Mouse (Mus musculus): ENCODE measurements around the gene Zfp609.

Zfp609 gene

DNA sequence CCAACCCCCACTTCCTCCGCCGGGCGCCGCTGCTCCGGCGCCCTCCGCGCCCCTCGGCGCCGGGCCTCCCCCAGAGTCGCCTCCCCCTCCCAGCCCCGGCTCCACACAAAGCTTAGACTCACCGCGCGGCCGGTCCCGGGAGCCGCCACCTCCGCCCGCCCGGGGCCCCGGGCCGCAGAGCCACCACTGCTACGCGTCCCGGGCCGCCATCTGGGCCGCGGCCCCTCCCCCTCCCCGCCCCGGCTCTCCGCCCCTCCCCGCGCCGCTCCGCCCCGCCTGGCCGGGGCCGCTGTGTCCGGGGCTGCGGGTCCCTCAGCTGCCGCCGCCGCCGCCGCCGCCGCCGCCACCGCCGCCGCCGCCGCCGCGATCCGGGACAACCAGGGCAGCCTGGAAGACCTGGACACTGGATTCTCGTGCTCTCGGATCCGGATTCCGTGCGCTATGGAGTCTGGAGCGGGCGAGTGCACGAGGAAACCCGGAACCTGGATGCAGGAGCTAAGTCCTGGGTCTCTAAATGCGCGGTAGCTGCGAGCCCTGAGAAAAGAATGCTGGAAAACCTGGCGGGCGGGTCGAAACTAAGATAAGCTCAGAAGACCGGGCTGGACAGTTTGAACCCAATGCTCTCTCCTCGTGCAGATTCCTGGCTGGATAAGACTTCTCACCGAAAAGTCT lies at the start of gene Zfp609:
Zfp609 (minus strand) TSS at position 221 of the 672 bp plus-strand sequence.
- peak; percentile 89 for DNase-seq

DNA sequence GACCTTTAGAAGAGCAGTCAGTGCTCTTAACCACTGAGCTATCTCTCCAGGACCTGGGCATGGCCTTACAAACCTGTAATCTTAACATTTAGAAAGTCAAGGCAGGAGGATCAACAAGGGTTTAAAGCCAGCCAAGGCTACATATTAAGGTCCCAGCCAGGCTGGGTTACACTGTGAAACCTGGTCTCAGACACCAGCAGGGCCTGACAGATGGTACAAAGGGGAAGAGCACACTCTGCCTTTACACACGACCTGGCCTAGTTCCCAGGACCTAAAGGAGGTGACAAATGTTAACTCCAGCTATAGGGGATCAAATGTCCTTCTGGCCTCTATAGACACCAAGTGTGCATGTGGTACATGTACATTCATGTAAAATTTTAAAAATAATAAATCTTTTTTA lies 32.3 kb upstream of the Zfp609 start:
- no peak for DNase-seq

DNA sequence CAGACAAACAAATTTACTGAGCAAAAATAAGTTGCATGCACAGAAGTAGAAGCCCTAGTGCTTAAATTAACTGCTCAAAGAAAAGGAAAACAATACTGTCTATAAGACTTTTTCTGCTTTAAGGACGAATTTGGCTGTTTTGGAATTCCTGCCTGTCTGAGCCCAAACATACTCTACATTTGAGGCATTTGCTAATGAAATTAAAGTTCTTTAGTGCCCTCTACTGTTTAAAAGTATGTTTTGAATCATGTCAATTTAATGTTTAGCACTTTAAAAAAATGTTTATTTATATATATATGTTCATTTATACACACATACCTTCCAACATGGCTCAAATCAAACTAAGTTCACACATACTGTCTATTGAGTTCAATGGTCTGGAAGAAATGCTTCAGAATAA lies 22.8 kb upstream of the Zfp609 start:
- DNase-seq, result no peak

DNA sequence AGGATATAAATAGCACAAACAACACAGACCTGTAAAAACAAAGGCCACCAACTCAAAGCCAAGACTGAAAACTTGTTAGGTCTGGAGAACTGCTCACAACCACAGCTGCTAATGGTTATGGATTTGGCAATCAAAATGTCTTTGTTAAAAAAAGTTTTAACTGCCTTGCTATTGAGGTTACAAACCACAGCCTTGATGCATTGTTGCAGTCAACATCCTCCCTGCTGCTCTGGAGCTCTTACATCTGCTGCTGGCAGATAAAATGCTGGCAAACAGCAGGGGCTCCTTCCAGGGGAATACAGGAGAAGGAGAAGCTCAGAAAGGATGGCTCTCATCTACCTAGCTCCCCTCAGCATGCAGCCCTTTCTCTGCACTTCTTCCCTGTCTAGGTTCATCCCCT lies 20.8 kb upstream of the Zfp609 start:
- DNase-seq, result no peak

DNA sequence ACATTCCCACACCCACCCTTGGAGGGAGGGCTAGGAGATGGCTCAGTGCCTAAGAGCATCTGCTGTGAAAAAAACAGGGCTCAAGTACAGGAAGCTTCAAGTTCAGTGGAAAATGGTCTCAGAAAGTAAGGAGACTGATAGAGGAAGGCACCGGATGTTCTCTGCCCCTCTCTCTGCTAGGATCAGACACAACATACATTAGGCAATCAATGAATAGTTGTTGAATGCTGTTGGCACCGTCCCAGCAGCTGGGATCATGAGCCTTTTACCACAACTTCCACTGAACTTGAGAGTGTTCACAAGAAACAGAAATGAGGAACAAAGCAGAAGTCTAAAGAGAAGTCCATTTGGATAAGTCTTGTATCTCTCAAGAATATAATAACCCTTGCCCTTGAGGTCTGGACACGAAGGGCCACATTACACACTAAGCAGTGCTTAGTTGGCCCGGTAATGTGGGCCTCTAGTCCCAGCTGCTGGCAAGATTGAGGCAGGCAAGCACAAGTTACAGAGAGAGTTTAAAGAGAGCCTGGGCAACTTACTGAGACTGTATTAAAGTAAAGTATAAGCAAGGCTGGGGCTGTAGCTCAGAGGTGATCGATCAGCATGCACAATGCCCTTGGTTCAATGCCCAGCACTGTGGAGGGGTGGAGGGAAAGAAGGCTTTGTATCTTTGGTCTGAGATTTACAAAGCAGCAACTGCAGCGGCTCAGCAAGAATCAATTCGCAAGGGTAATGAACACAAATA lies 17.2 kb upstream of the Zfp609 start:
- DNase-seq, result no peak

DNA sequence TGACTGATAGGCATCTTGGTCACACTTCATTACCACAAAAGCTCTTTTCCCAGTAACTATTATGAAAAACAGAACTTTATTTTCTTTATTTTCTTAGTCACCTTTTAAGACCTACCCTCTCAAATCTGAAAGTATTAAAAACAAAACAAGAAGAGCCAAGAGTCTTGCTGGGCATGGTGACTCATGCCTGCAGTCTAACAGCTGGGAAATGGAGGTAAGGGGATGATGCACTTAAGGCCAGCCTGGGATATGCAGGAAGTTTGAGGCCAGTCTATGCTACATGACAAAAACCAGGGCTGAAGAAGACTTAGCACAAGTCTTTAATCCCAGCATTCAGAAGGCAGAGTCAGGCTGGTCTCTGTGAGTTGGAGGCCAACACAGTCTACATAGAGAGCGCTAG lies 12.5 kb upstream of the Zfp609 start:
- DNase-seq, result no peak

DNA sequence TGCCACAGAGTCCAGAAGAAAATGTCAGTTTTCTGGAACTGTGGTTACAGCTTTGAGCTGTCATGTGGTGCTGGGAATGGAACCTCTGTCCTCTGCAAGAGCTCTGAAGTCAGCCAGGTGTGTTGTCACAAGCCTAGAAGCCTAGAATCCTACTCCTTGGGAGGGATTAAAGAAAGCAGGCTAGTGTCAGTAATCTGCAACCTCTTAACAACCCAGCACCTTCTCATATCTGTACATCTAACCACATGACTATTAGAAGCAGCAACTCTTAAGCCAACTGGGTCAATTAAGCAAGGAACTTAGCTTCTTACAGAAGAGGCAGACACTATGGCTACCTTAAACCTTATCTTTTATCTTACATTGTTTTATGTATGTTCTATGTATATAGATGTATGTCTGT lies 9.6 kb upstream of the Zfp609 start:
- DNase-seq, result no peak

DNA sequence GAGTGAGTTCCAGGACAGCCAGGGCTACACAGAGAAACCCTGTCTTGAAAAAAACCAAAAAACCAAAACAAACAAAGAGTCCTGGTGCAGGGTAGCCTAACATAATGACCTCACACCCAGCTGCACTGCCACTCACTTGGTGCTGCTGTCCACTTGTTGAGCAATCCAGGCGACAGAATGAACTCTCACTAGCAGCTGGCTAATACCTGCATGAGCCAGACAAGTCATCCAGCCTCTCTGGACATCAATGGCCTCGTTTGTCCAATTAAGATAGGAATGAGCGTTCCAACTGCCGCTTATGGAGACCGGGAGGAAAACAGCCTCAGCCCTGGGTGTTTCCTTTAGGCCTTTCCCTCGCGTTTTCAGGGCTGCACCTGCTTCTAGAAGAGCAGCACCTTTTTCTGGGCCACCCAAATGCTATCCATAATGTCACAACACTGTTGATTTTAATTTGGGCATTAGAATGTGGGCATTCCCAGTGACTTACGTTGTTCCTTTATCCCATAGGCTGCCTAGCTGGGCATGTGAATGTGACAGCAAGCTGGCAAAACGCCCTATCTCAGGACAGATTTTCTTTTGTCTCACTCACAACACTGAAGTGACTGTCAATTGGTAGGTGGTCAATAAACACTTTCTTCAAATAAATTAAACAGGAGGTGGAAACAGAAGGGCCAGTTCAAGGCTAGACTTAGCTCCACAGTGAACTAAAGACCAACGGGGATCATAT lies 7.4 kb upstream of the Zfp609 start:
- no peak for DNase-seq

DNA sequence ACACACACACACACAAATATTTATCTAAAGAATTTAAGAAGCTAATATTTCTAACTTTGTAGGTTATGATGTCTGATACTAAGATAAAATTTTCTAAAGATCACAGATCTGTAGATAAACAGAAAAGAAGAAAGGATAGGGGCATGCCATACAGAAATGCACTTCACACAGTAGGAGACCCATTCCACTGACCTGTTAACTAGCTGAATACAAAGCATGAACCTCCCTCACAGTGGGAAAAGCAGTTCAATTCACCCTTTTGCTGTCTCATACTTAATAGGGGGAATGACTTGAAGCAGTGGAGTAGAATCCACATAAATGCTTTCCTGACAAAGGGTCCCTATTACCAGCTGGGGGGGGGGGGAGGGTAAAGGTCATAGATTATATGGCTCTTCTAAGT lies 6.3 kb upstream of the Zfp609 start:
- DNase-seq, result no peak

DNA sequence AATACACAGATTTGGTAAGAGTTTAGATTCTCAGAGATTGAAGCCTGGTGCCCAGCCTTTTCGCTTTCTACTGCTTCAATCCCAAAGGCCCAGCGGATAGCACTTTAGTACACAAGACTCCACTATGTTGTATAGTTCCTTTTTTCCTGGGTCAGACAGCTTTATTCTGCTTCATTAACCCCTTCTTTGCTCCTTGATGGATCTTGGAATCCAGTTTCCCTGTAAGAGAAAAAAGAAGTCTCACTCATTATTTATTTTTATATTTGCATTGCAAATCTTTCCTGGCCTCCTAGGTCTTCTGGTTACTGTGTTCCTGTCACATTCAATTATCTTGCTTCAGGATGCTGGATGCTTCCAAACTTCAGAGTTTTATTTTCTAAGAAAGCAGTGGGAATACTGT lies 5.9 kb upstream of the Zfp609 start:
- no peak for DNase-seq

DNA sequence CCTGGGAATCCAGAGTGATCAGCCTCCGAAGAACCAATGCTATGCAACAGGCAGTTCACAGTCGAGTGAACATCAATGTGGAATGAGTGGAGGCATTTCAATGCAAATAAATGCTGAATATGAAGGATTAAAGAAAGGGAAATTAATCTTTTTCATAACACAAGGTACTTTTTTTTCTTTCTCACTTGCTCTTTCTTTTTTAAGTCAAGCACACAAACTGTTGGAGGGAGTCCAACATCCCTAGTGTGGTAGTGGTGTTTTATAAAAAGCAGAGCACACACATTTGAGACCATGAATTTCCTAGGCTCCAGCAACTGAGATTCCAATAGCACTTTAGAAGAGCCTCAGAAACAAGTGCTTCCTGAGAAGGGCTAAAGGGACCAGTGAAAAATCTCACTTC lies 4.7 kb upstream of the Zfp609 start:
- no peak for DNase-seq

DNA sequence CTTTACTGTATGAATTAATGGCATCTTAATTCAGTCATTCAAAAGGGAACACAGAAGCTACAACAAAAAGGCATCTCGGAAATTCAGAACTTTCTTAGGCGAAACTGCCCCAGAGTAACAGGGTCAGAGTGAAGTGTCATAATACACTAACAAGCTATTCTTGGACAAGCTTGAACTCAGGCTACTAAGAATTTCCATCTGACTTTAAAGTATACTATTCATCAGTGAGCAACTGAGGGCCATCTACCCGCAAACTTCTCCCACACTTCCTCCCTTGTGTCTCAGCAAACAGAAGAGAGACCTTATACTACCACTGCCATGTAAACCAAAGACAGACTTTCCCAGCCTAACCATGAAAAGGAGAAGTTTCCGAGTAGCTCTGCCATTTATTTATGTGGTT lies 3.8 kb upstream of the Zfp609 start:
- DNase-seq, result no peak

DNA sequence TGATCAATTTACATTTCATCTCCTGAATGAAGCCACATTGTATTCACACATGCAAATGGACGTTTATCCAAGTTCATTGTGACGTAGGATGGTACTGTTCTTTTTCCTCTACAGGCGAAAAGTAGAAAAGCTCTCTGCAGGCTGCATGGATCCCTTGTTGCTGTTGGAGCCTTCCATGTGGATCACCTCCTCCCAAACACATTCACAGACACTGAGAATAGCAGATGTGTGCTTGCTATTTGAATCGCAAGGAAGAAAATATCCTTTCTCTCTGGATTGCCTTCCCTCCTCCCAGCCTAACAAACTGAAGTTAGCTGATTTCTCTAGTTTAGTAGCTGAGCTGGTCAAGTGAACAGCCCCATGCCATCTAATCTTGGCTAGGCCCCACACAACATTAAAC lies 2.9 kb upstream of the Zfp609 start:
- peak; percentile 25 for DNase-seq

DNA sequence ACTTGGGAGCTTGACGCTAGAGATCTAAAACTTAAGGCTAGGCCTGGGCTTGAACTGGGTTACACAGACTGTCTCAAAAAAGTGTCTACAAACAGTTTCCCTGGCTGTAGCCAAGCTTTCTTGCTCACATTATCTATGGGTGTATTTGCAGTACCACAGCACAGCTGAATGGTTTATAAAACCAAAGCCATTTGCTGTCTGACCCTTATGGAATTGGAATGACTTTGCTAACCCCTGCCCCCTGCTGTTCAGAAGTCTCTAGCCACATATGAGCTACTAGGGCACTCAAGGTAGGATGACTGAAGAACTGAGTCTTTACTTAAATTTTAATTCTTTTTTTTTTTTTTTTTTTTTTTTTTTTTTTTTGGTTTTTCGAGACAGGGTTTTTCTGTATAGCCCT lies 2.0 kb upstream of the Zfp609 start:
- DNase-seq, result no peak

DNA sequence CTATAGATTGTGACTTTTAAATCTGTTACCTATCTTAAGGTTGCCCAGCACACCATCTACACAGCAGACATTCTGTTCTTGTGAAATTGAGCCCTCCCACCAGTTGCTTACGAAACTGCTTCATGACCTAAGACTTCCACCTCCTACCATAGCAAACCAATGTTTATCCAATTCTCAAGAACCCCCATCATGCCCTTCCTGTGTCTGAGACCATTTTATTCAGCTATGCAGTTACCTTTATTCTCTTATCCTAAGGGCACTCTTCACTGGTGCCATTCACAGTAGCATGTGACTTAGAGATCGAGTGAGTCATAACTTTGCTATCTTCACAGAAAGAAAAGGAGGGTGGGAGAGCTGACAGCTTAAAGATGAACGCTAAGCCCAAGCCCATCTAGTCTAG lies 1.1 kb upstream of the Zfp609 start:
- DNase-seq, result no peak

DNA sequence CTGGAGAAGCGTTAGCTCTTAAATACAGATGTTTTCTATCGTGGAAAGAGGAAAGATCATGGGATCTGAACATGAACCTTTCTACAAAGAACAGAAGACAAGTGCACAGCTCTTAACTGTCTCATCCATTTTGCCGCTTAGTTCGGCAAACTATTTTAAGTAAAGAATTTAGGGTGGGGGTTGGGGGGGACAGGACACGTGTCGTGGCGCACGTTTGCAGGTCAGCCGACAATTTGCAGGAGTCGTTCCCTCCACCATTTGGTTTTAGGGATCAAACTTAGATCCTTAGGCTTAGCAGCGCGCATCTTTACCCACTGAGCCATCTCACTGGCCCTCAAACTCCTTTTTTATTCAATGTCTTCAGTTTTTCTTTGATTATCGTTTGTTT lies 646 bp upstream of the Zfp609 start:
- no peak for DNase-seq

DNA sequence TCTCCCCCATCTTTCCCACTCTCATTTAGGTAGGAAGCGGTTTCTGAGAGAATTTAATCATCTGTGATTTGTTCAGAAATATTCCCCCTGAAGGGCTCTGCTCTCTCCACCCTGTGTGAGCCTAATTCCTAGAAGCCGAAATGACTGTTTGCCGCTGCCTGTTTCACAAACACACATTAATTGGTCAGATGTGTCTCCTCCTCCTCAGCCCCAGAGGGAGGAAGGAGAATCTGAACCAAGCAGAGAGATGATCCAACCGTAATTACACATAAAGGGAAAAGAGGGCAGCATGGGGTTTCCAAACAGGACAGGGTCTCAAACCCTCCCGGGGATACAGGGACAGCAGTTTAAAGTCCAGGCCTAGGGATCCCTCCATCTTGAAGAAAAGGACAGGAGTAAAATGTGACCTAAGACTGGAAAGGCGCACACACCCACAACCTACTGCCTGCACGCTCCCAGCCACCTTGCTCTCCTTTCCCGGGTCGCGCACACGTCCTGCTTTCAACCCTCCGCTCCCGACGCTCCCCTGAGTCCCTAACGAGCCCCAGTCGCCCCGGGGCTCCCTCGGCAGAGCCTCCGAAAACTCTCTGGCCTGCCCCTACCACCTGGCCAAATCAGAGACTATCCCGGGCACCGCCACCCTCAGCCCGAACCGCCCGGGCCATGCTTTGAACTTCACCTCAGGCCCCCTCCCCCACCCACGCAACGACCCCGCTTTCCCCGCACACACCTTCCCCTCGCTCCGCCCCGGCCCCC lies 598 bp downstream of the Zfp609 start:
- DNase-seq, result peak; percentile 39

DNA sequence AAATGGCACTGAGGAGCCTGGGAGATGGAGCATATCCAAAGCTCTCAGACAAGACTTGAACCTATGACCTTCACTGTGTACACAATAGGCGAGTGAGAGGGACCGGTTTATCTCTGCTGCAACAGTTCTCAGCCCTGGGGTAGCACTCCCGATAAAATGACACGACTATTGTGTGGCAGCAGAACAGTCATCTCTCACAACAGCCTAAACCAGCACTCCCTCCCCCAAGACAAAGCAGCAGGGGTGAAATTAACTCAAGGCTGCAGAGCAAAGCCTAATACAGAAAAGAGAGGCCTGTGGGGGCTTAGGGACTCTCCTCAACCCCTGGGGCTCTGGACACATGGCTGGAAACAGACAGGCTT lies 1.2 kb downstream of the Zfp609 start:
- peak; percentile 8 for DNase-seq

DNA sequence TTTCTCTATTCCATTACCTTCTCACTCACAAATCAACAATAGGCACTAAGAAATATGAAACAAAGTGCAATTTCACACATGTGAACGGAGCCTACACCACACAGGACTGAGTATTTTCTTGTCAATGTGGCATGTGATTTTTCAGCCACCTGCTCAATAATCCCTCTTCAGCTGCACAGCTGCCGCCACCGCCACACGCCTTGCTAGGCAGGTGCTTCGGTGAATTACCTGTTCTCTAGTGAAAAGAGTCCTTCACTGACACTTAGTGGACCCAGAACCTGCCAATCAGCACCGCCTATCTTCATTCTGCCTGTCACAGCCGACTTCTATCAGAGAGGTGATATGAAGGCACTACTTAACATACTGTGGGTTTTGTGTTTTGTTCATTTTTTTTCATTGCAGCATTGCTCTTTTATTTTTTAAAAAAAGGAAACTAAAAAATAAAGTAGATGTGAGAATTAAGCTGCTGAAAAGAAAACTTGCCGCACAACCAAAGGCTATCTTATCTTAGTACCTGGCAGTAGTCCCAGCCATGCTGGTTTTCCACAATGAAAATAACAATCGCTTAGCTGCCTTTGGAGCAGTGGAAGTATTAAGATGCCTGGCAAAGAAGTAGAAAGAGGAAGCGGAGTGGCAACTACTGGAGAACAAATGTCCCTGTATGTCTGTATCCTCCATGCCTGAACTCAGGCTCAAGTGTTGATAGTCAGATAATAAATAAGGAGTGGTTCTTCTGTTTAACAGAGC lies 3.5 kb downstream of the Zfp609 start:
- DNase-seq, result no peak

DNA sequence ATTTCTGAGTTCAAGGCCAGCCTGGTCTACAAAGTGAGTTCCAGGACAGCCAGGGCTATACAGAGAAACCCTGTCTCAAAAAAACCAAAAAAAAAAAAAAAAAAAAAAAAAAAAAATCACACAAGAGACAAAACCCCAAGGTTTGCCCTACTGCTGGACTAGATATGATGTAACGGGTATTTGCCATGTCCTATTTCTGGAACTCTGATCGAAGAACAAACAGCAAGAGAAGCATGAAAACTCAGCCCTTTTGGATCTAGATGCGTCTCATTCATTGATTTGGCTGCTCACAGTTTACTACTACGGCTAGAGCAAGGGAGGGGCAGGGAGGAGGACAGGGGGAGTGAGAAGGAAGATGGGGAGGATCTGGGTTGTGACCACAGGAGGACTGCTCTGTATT lies 5.4 kb downstream of the Zfp609 start:
- no peak for DNase-seq

DNA sequence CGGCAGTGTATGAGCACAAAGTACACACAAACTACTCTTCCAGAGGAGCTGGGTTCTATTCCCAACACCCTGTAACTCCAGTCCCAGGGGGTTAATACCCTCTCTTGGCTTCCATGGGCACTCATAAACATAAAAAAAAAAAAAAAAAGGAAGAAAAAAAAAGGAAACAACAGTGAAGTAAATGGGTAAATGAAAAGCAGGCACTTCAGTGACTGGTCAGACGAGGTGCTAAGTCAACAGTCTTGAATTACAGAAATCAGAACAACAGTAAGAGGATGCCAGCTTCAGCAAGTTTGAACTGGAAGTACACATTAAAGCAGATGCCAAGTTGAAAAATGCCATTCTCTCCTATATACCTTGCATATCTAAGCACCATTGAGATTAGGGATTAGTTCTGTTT lies 7.1 kb downstream of the Zfp609 start:
- DNase-seq, result no peak

DNA sequence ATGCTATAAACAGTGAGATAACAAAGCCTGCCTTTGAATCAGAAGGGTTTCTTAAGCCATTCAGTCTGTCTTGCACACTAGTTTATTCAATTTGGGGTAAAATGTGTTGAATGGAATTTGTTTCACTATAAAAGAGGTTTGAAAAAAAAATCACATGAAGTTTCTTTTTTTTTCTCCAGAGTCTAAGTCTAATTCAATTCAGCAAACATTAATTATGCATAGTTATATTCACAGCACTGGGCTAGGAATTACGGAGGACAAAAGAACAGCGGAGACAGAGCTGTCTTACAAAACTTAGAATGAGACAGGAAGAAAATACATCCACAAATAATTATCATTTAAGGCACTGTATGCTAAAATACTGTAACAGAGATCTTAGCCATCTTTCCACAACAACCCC lies 9.0 kb downstream of the Zfp609 start:
- DNase-seq, result no peak

DNA sequence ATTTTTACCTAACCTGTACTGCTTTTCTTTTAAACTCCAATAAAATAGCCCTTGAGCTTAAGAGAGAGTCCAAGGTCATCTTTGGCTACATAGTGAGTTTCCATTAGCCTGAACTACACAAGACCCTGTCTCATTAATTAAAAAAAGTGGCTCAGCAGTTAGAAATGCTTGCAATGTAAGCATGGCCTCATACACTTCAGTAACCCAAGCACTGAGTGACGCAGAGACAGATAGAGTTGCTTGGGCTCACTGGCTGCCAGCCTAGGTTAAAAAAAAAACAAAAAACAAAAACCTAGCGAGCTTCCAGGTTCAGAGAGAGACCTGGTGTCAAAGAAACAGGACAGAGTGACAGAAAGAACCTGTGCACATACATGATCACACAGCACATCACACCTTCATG lies 14.5 kb downstream of the Zfp609 start:
- no peak for DNase-seq

All from right cerebral cortex, postnatal 25 days (tissue).